Mouse (Mus musculus): ENCODE results near the gene Nectin4. TPM values are rescaled to one million over a fixed set of nuclear protein-coding genes. Genes with fewer than 3 reads are reported as not detected.
"Not testable (repeated sequence)": the region's sequence is repeated elsewhere in the genome, so short reads cannot be mapped to it uniquely, and the experiment has no call there.

Nectin4 gene
- 2.3 TPM in 2 replicates for polyA plus RNA-seq (2014; fragmentation: Nextera tagmentation; extraction: Ambion mirVana)

- Histone ChIP-seq H3K9ac (no peak within 1 kb of the TSS), H3K27me3 (ENCODE audit: control insufficient read depth, insufficient read depth, low read length) (no peaks in the 10 kb centered on the region), H3K9me3 (ENCODE audit: control insufficient read depth, low read length) (no peaks in the 10 kb centered on the region), H3K4me3 (replicated peaks; ENCODE audit: low read length) (no peak within 1 kb of the TSS), H3K27ac (no peak within 1 kb of the TSS), H3K4me2 (replicated peaks) (no peak within 1 kb of the TSS), H3K4me1 (replicated peaks; ENCODE audit: control insufficient read depth, insufficient read depth, low read length) (no peaks in the 10 kb centered on the region), H3K36me3 (replicated peaks; ENCODE audit: control insufficient read depth, insufficient read depth) (no peaks in the 10 kb centered on the region)
- DNase-seq (ENCODE audit: low spot score) (no peak), ATAC-seq (ENCODE audit: low FRiP score) (no peak)
- 41% methylated on average over 20 of the region's 20 CpGs for WGBS
These were observed at the start of gene Nectin4 for GRCm38 (mm10) chr1:171369845-171370556. Gene Nectin4 (plus strand): TSS chr1:171370099.

- DNase-seq (ENCODE audit: low spot score) (no peak), ATAC-seq (ENCODE audit: low FRiP score) (no peak)
- H3K4me3 ChIP-seq (replicated peaks; ENCODE audit: low read length): no peak overlapping the region; the same call in 1 of the 2 replicates
- 15% methylated on average over 5 of the region's 5 CpGs for WGBS
- 0 out of 2 replicates have a peak, but pooled peaks cover 3% of the 10 kb centered on the region for H3K36me3 ChIP-seq (replicated peaks; ENCODE audit: control insufficient read depth, insufficient read depth)
- H3K4me2 ChIP-seq (replicated peaks): 0 out of 2 replicates have a peak overlapping the region, but pooled peaks have one; percentile 15
- H3K9ac ChIP-seq: no peak overlapping the region
- H3K4me1 ChIP-seq (replicated peaks; ENCODE audit: control insufficient read depth, insufficient read depth, low read length): no peaks in the 10 kb centered on the region
- no peaks in the 10 kb centered on the region for H3K27me3 ChIP-seq (ENCODE audit: control insufficient read depth, insufficient read depth, low read length)
- H3K27ac ChIP-seq: no peak overlapping the region
- H3K9me3 ChIP-seq (ENCODE audit: control insufficient read depth, low read length): no peaks in the 10 kb centered on the region
These were observed 49.7 kb upstream of the Nectin4 start for GRCm38 (mm10) chr1:171320151-171320550.

- no peak for ATAC-seq (ENCODE audit: low FRiP score)
These were observed 48.5 kb upstream of the Nectin4 start for GRCm38 (mm10) chr1:171321415-171321814.

GRCm38 (mm10) chr1:171322012-171322411, 47.9 kb upstream of the Nectin4 start:
- Histone ChIP-seq H3K27me3 (ENCODE audit: control insufficient read depth, insufficient read depth, low read length) (no peaks in the 10 kb centered on the region), H3K36me3 (replicated peaks; ENCODE audit: control insufficient read depth, insufficient read depth) (0 out of 2 replicates have a peak, but pooled peaks cover 9% of the 10 kb centered on the region), H3K27ac (no peak overlapping the region), H3K4me2 (replicated peaks) (no peak overlapping the region), H3K9ac (no peak overlapping the region), H3K4me3 (replicated peaks; ENCODE audit: low read length) (no peak overlapping the region), H3K9me3 (ENCODE audit: control insufficient read depth, low read length) (no peaks in the 10 kb centered on the region), H3K4me1 (replicated peaks; ENCODE audit: control insufficient read depth, insufficient read depth, low read length) (peaks cover under 1% of the 10 kb centered on the region; the same call in 1 of the 2 replicates)
- 93% methylated on average over 1 of the region's 1 CpGs for WGBS
- ATAC-seq (ENCODE audit: low FRiP score) (peak; percentile 40; the same call in 1 of the 2 replicates), DNase-seq (ENCODE audit: low spot score) (no peak)

More at GRCm38 (mm10) chr1:171321415-171321814, 48.5 kb upstream of the Nectin4 start:
- DNase-seq (ENCODE audit: low spot score): peak; percentile 42
- Histone ChIP-seq H3K9me3 (ENCODE audit: control insufficient read depth, low read length) (no peaks in the 10 kb centered on the region), H3K36me3 (replicated peaks; ENCODE audit: control insufficient read depth, insufficient read depth) (0 out of 2 replicates have a peak, but pooled peaks cover 9% of the 10 kb centered on the region), H3K27ac (no peak overlapping the region), H3K9ac (no peak overlapping the region), H3K27me3 (ENCODE audit: control insufficient read depth, insufficient read depth, low read length) (no peaks in the 10 kb centered on the region), H3K4me2 (replicated peaks) (no peak overlapping the region), H3K4me1 (replicated peaks; ENCODE audit: control insufficient read depth, insufficient read depth, low read length) (no peaks in the 10 kb centered on the region; the same call in 1 of the 2 replicates), H3K4me3 (replicated peaks; ENCODE audit: low read length) (no peak overlapping the region)

GRCm38 (mm10) chr1:171325571-171325970, 44.3 kb upstream of the Nectin4 start:
- no peak for ATAC-seq (ENCODE audit: low FRiP score)
- Histone ChIP-seq H3K9me3 (ENCODE audit: control insufficient read depth, low read length) (no peaks in the 10 kb centered on the region), H3K36me3 (replicated peaks; ENCODE audit: control insufficient read depth, insufficient read depth) (0 out of 2 replicates have a peak, but pooled peaks cover 9% of the 10 kb centered on the region), H3K4me3 (replicated peaks; ENCODE audit: low read length) (no peak overlapping the region), H3K27me3 (ENCODE audit: control insufficient read depth, insufficient read depth, low read length) (no peaks in the 10 kb centered on the region), H3K4me1 (replicated peaks; ENCODE audit: control insufficient read depth, insufficient read depth, low read length) (peaks cover 20% of the 10 kb centered on the region), H3K4me2 (replicated peaks) (no peak overlapping the region), H3K27ac (no peak overlapping the region), H3K9ac (no peak overlapping the region)
- WGBS: 87% methylated on average over 2 of the region's 2 CpGs
- no peak for DNase-seq (ENCODE audit: low spot score)

- not testable (repeated sequence) for H3K4me2 ChIP-seq (replicated peaks); DNase-seq (ENCODE audit: low spot score); H3K9me3 ChIP-seq (ENCODE audit: control insufficient read depth, low read length); H3K9ac ChIP-seq; H3K36me3 ChIP-seq (replicated peaks; ENCODE audit: control insufficient read depth, insufficient read depth); ATAC-seq (ENCODE audit: low FRiP score); H3K27me3 ChIP-seq (ENCODE audit: control insufficient read depth, insufficient read depth, low read length); H3K4me3 ChIP-seq (replicated peaks; ENCODE audit: low read length); H3K27ac ChIP-seq
- peaks cover 28% of the 10 kb centered on the region for H3K4me1 ChIP-seq (replicated peaks; ENCODE audit: control insufficient read depth, insufficient read depth, low read length)
- WGBS: 84% methylated on average over 3 of the region's 4 CpGs
These were observed 43.3 kb upstream of the Nectin4 start for GRCm38 (mm10) chr1:171326588-171326987.

GRCm38 (mm10) chr1:171328244-171328643, 41.7 kb upstream of the Nectin4 start:
- ATAC-seq (ENCODE audit: low FRiP score) (no peak), DNase-seq (ENCODE audit: low spot score) (peak; percentile 40)
- Histone ChIP-seq H3K9me3 (ENCODE audit: control insufficient read depth, low read length) (no peaks in the 10 kb centered on the region), H3K27me3 (ENCODE audit: control insufficient read depth, insufficient read depth, low read length) (no peaks in the 10 kb centered on the region), H3K36me3 (replicated peaks; ENCODE audit: control insufficient read depth, insufficient read depth) (peaks cover 13% of the 10 kb centered on the region; the same call in 1 of the 2 replicates), H3K4me2 (replicated peaks) (peak overlapping the region; percentile 78), H3K4me3 (replicated peaks; ENCODE audit: low read length) (peak overlapping the region; percentile 89), H3K9ac (peak overlapping the region; percentile 81), H3K4me1 (replicated peaks; ENCODE audit: control insufficient read depth, insufficient read depth, low read length) (peaks cover 33% of the 10 kb centered on the region), H3K27ac (peak overlapping the region; percentile 95)
- 35% methylated on average over 9 of the region's 9 CpGs for WGBS

- H3K27me3 ChIP-seq (ENCODE audit: control insufficient read depth, insufficient read depth, low read length): no peaks in the 10 kb centered on the region
- peaks cover 33% of the 10 kb centered on the region for H3K4me1 ChIP-seq (replicated peaks; ENCODE audit: control insufficient read depth, insufficient read depth, low read length)
- 1% methylated on average over 41 of the region's 48 CpGs for WGBS
These were observed 41.0 kb upstream of the Nectin4 start, which contains the start of gene Dedd for GRCm38 (mm10) chr1:171328839-171329432. Gene Dedd (plus strand): TSS chr1:171329145.

More at GRCm38 (mm10) chr1:171328839-171329432, 41.0 kb upstream of the Nectin4 start, which contains the start of gene Dedd:
- H3K9me3 ChIP-seq (ENCODE audit: control insufficient read depth, low read length): no peaks in the 10 kb centered on the region
- peaks cover 11% of the 10 kb centered on the region for H3K36me3 ChIP-seq (replicated peaks; ENCODE audit: control insufficient read depth, insufficient read depth)
- H3K4me2 ChIP-seq (replicated peaks): peak within 1 kb of the TSS; percentile 78
- H3K9ac ChIP-seq: peak within 1 kb of the TSS; percentile 81
- DNase-seq (ENCODE audit: low spot score) (peak; percentile 89), ATAC-seq (ENCODE audit: low FRiP score) (peak; percentile 96)
- H3K4me3 ChIP-seq (replicated peaks; ENCODE audit: low read length): peak within 1 kb of the TSS; percentile 89
- peak within 1 kb of the TSS; percentile 95 for H3K27ac ChIP-seq
